Mouse (Mus musculus) adrenal gland, adult 2 months (tissue): Measurements from ENCODE around the gene Trex1. TPM values are rescaled to one million over a fixed set of nuclear protein-coding genes. Genes with fewer than 3 reads are reported as not detected.

Experiments
- DNase-seq: peaks from one replicate; pipeline ENCODE4 v3.0.0; 2021
- polyA plus RNA-seq: library from polyadenylated mRNA; depleted of rRNA; stranded (reverse); fragments of >200 nt; gene quantifications from 2 replicates; pipeline ENCODE4 v1.2.3, GENCODE M21; 2012
- total RNA-seq, 2 experiments: library from RNA; stranded (reverse); gene quantifications; 2 replicates each; pipeline ENCODE4 v1.2.3; 2021

Gene Trex1
- total and polyA plus RNA-seq, 3 experiments: 19.5 to 129 (median 28.2) TPM

DNA sequence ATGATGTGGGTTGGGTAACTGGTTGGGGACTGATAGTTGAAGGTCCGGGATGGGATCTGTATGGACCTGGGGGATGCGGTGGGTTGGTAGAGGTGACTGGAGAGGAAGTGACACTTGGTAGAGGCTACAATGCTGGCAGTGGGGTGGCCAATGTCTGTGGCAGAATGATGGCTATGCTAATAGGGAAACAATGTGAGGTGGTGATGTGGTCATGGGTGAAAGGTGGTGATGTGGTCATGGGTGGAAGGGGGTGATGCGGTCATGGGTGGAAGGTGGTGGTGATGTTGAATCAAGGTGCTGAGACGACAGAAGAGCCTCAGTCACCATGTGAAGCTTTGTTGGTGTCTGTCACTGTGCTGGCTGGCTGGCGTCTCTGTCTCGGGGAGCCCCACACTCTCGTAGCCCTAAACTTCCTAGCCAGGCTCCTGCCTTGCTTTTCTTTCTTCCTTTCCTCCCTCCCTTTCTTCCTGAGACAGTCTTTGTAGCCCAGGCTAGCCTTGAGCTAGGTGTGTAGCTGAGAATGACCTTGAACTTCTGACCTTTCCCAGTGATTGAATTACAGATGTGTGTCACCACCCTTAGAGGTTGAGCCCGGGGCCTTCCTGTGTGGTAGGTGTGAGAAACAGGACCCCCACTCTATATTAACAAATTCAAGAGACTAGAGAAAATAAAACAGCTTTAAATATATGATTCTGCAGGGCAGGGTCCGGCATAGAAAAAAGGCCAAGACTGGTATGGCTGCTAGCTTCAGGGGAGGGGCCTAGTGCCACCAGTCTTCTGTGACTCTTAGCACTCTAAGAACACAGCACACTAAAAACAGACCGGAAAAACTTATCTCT lies 7.7 kb downstream of the Trex1 start:
- no peak for DNase-seq

DNA sequence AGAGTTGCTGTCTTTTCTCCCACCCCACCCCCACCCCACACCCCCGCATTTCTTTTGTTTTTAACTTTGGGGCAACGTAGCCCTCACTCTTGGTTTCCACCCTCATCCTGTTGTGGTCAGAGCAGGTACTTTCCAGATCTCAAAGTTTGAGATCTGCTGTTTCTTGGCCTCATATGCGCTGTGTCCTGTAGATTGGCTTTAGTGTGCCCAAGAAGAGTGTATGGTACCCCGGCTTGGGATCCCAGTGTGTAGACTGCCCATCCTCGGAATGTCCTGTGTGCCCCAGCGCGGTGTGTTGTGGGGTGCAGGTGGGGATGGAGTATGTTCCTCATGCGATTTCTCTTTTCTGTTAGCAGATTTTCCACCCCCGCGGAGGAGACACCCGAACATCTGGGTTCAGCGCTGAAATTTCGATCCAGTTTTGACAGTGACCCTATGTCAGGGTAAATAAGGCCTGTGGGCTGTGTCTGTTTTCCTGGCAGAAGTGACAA lies 8.5 kb downstream of the Trex1 start:
- no peak for DNase-seq

- DNase-seq: no peak
These were observed 8.9 kb downstream of the Trex1 start for GRCm38 (mm10) chr9:109050674-109050997.

DNA sequence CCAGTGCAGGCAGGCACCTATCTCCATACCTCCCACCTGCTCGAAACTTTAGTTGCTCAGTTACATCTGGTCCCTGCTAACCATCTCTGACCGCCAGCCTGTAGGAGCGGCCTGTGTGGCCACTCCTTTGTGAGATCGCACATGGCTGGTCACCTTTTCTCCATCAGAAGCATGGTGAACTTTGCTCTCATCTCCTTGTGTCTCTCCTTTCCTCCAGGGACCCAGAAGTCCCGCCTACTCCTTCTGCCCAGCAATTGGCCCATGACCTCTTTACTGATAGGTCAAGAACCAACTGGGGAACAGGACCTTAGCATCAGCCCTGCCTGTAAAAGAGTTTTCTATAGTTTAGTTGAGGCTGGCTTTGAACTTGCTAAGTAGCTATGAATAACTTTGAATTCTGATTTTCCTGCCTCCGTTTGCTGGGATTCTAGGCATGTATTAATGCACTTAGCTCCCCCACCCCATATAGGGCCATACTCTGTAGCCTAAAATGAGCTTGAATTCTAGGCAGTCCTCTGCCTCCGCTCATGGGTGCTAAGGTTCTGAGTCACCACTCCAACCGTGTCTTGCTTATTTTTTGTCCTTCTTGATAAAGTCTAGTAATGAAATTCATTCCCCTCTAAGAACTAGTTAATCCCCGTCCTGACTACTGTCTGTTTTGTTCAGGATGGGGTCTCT lies 9.4 kb downstream of the Trex1 start:
- no peak for DNase-seq

DNA sequence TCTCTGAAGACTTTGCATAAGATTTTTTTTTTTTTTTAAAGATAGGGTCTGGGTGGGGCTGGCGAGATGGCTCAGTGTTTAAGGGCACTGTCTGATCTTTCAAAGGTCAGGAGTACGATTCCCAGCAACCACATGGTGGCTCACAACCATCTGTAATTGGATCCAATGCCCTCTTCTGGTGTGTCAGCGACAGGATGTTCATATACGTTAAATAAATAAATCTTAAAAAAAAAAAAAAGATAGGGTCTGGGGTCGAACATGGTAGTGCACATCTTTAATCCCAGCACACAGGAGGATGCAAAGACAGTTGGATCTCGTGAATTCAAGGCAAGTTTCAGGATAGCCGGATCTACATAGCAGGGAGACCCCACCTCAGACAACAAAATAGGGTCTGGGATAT lies 10.2 kb downstream of the Trex1 start:
- no peak for DNase-seq

- DNase-seq: peak; percentile 77
These were observed 13.2 kb downstream of the Trex1 start for GRCm38 (mm10) chr9:109046306-109046705.

GRCm38 (mm10) chr9:109041351-109041750 lies 18.2 kb downstream of the Trex1 start:
- DNase-seq: no peak

- no peak for DNase-seq
These were observed 18.6 kb downstream of the Trex1 start for GRCm38 (mm10) chr9:109040906-109041305.

DNA sequence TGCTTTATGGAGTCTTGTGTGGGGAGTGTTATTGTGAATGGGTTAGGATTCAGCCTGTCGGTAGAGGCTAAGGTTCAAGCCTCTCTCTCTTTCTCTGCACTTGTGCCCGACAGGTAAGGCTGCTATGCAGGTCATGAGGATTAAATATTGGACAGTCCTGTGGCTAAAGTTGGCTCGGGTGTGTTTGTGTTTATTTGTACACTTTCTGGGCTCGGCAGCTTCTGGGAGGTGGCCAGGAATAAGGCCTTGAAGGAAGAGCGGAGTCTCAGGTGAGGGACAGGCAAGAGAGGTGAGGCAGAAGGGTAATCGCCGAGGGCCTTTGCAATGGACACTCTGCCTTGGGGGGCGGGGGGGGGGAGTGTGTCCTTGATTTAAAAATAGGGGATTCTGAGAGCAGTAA lies 19.3 kb downstream of the Trex1 start:
- no peak for DNase-seq

GRCm38 (mm10) chr9:109039681-109040080 lies 19.9 kb downstream of the Trex1 start:
- DNase-seq: no peak

DNA sequence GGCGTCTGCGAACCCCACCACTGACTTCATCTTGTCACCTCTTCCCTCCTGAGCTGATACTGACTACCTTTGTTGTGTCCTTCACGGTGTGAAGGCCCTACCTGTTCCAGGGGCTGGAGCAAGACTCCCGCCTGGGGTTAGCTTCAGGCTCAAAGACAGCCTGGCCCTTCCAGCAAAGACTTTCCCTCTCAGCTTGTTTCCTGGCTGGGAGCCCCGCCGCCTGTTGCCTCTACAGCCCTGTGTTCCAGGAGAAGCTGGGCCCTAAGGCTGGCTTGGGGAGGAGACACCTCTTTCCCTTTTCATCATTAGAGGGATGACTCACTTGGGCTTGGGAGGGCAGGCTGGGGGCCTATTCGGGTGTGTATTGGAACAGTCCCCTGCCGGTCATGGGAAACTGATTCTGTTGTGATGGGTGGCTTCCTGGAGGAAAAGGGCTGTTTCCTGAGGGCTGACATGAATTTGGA lies 20.6 kb downstream of the Trex1 start:
- peak; percentile 74 for DNase-seq

DNA sequence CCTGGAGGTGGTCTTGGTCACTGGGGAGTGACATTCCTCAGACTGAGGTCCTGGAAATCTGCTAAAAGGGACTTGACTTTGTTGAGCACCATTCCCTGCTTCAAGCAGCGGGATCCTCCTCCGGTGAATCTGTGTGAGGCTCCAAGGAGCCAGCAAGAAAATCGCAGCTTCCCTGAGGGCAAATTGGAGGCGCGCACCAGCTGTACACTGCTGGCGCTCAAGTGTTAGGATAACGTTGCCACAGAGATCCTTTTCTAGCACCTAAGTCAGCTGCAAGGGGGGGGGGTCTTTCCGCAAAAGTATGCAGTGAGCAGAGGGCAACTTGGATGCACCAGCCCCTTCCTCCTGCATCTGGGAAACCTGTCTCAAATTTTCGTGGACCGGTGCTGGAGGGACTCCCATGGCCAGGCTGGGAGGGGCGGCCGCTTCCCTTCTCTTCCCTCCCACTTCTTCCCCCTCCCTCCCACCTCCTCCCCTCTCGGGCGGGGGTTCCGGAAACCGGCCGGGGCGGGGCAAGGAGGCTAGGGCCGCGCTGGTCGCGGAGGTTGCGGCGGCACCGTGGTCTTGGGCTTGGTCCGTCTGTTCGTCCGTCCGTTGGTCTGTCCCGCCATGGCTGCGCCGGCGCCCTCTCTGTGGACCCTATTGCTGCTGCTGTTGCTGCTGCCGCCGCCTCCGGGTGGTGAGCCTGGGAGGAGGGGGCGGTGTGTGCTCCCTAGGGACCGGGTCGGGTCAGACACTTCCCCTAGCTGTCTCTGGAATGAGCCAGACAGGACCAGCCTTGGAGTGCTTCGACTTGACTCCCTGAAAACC lies 21.2 kb downstream of the Trex1 start, which contains the start of gene Shisa5:
Shisa5 (plus strand) TSS at position 480 of the 810 bp plus-strand sequence.
- peak; percentile 92 for DNase-seq

DNA sequence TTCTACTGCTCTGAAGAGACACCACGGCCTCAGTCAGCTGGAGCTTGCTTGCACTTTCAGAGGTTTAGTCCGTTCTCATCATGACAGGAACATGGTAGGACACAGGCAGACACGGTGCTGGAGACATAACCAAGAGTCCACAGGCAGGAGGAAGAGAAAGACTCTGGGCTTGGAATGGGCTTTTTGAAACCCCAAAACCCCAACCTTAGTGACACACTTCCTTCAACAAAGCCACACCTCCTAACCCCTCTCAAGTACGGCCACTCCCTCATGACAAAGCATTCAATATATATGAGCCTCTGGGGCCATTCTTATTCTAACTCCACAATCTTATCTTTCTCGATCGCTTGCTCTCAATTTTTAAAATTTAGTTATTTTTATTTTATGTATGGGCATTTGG lies 27.1 kb downstream of the Trex1 start:
- no peak for DNase-seq

- DNase-seq: no peak
These were observed 27.8 kb downstream of the Trex1 start for GRCm38 (mm10) chr9:109031686-109032085.

DNA sequence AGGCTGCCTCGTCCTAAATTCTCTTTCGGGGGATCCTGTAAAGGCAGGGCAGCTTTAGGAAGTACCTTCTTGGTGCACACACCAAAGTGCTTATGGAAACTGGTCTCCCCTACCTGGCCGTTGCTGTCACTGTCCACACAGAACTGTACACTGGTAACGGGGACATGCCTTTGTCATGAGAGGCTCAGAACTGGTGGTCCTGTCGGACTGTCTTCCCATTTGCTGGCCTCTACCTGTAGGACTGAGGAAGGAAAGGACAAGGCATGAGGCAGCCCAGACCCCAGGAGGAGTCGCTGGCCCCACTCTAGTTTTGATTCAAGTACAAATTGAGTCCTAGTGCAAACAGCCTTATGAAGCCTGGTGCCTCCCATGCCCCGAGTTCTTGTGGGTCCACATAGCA lies 28.5 kb downstream of the Trex1 start:
- no peak for DNase-seq

- no peak for DNase-seq
These were observed 29.2 kb downstream of the Trex1 start for GRCm38 (mm10) chr9:109030312-109030711.

- DNase-seq: no peak
These were observed 30.6 kb downstream of the Trex1 start for GRCm38 (mm10) chr9:109028919-109029318.

DNA sequence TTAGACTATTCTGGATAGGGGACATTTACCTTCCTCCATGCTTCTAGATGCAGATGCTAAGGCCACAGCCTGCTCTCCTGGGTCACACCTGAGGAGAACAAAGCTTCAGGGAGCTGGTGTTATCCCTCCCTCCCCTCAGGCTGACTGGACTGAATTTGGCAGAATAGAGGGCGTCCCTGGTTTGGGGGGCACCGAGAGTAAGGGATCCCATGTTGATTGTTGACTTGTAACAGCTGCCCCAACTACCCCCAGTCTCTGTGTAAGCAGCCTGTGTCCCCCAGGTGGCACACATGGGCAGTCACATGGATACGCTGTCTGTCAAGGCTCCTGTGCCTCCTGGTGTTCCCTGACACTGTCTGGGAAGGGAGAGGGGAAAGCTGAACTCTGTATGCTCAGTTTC lies 31.1 kb downstream of the Trex1 start:
- DNase-seq: no peak

- no peak for DNase-seq
These were observed 32.0 kb downstream of the Trex1 start for GRCm38 (mm10) chr9:109027521-109027920.

GRCm38 (mm10) chr9:109022866-109023685 lies 36.5 kb downstream of the Trex1 start:
- no peak for DNase-seq

DNA sequence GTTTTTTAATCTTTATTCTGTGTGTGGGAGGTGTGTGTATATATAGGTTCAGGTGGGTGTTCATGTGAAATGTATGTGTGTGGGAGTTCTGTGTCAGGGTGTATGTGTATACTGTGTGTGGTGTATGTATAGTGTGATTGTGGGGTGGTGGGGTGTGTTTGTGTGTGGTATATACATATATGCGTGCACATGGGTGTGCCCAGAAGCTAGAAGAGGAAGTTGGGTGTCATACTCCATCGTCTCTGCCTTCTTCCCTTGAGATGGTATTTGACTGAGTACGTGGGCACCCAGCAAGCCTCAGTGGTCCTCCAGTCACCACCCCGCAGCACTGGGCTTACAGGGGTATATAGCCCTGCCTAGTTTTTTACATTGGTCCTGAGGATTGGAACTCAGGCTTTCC lies 38.1 kb downstream of the Trex1 start:
- DNase-seq: no peak
